Mouse (Mus musculus) cortical plate, adult 2 months (tissue): ENCODE measurements around the gene Tomm20.
A peak's percentile ranks its signal among the peaks of the same experiment; 100 is the strongest.

Experiments used
- CTCF ChIP-seq: fragments of 200-500 bp; IDR thresholded peaks from 2 replicates; pipeline ENCODE4 v1.5.1; 2011; ENCODE audit warnings: mild to moderate bottlenecking, control low read depth, low read length; ENCODE audit not compliant: insufficient read depth; ENCODE audit errors: extremely low read depth
- POLR2A ChIP-seq: fragments of 200-500 bp; IDR thresholded peaks from 2 replicates; pipeline ENCODE4 v1.6.1; 2011; ENCODE audit warnings: mild to moderate bottlenecking, low read length, control low read depth; ENCODE audit not compliant: insufficient read depth; ENCODE audit errors: extremely low read depth

DNA sequence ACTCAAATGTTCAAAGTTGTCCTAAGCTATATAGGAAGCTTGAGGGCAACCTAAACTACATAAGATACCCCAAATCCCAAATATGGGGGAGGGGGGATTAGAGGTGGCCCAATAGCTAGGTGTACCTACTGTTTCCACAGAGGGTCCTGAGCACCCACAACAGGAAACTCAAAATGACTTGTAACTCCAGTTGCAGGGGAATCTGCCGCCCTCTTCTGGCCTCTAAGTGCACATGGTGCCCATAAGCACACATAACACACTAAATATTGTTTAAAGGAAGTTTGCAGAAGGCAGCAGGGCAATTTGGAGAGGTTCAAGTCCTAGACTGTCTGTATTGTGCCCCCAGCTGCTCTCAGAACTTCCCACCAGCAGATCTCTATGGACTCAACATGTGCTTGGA lies 18.6 kb downstream of the Tomm20 start:
- TF ChIP-seq CTCF (peak; percentile 31; the same call in 1 of the 2 replicates), POLR2A (no peak)
